Mouse (Mus musculus) olfactory bulb, adult 2 months (tissue): ENCODE data around the gene Mrln. TPM values are rescaled to one million over a fixed set of nuclear protein-coding genes. Genes with fewer than 3 reads are reported as not detected.

Experiments used
- H3K27ac ChIP-seq: fragments of 200-500 bp; 2 replicates; pipeline ENCODE4 v1.5.1; 2012; ENCODE audit warnings: low read depth, low read length; ENCODE audit not compliant: insufficient read depth
- H3K4me1 ChIP-seq: fragments of 200-500 bp; 2 replicates; pipeline ENCODE4 v1.6.1; 2012; ENCODE audit warnings: low read length; ENCODE audit not compliant: control insufficient read depth, insufficient read depth
- H3K4me3 ChIP-seq: fragments of 200-500 bp; 2 replicates; pipeline ENCODE4 v1.5.1; 2012; ENCODE audit warnings: mild to moderate bottlenecking, low read depth, low read length, moderate library complexity; ENCODE audit not compliant: insufficient read depth
- CTCF ChIP-seq: fragments of 200-500 bp; IDR thresholded peaks from 2 replicates; pipeline ENCODE4 v1.5.1; 2012; ENCODE audit warnings: low read depth, mild to moderate bottlenecking, low read length, moderate library complexity; ENCODE audit not compliant: insufficient read depth
- POLR2A ChIP-seq: fragments of 200-500 bp; IDR thresholded peaks from 2 replicates; pipeline ENCODE4 v1.6.1; 2012; ENCODE audit warnings: mild to moderate bottlenecking, low read depth, low read length, moderate library complexity; ENCODE audit not compliant: insufficient read depth
- WGBS: fragments of 180-500 bp; shearing (Covaris S2); methylation state at CpG from one replicate; pipeline ENCODE4 v1.1.7; 2018; 5-methylcytosine and 5-hydroxymethylcytosine counted together
- polyA plus RNA-seq: library from polyadenylated mRNA; stranded (reverse); fragments of >200 nt; gene quantifications from 2 replicates; pipeline ENCODE4 v1.2.4, GENCODE M21; 2012; ENCODE audit warnings: low replicate concordance; ENCODE audit not compliant: missing spikeins, insufficient read depth, insufficient read length

The Mrln gene
- polyA plus RNA-seq, 1 experiment, result not detected

DNA sequence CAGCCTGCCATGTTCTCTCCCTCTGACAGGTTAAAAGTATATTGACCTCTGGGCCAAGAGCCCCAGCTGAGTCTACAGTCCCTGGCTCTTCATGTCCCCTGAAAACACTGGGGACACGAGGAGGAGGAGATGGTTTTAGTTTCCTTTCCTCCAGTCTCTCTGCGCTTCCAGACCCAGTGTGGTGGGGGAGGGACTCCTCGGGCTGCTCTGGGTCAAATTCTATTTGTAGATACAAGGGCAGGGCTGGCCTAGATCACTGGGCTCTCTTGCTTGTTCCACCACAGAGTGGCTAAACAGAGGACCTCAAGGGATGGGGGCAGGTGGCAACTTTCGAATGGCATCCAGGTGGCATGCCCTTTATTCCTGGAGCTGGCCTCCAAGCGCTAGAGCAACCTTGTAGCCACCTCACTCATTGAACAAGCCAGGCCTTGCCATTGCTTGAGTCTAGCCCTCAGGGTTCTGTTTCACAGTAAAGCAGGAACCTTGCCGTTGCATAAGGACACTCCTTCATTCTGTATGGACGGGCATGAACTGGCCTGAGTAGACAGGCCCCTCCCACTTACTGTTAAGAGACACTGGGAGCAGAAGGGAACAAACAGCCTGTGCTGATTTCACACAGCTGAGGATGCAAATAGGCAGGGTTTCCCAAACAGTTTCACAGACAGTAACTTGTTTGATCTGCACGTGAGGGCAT, 38.4 kb downstream of the Mrln start:
- WGBS, result 77% methylated on average over 8 of the region's 8 CpGs
- H3K27ac ChIP-seq, result no peak overlapping the region
- H3K4me1 ChIP-seq, result peaks cover 14% of the 10 kb centered on the region; the same call in 1 of the 2 replicates
- TF ChIP-seq CTCF, result no peak
- no peak for TF ChIP-seq POLR2A
- H3K4me3 ChIP-seq, result no peak overlapping the region

DNA sequence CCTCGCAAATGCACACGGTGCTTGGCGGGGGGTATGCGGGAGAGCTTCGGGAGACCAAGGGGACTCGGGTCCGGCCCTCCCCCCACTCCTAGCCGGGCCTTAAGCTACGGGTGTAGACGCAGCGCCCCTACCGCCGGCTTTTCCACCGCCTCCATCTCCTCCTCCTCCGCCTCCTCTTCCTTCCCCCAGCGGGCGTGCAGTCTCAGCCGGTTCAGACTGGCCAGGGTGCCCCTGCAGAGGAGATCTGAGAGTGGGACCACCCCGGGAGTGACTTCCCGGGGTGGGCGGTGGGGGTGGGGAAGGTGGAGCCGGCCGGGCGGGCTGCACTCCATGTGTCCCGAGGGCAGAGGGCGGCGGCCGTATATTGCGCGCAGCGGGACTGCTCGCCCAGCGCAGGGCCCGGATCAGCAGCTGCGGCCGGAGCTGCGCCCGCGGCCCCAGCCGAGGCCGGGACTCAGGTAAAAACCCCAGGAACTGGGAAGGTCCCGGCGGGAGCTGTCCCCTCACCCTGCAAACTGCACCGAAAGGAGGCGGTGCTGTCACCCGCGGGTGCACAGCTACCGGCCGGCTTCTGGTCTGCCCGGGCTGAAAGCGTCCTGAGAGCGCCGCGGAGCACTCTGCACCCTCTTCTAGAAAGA, 40.6 kb downstream of the Mrln start, which contains the start of gene Slc16a9:
Gene Slc16a9 (plus strand): TSS at position 180 of the 638 bp plus-strand sequence.
- TF ChIP-seq CTCF (no peak), POLR2A (no peak)
- 1% methylated on average over 54 of the region's 54 CpGs for WGBS
- Histone ChIP-seq H3K4me1 (peaks cover 14% of the 10 kb centered on the region; the same call in 1 of the 2 replicates), H3K27ac (no peak within 1 kb of the TSS), H3K4me3 (peak within 1 kb of the TSS; percentile 49)

DNA sequence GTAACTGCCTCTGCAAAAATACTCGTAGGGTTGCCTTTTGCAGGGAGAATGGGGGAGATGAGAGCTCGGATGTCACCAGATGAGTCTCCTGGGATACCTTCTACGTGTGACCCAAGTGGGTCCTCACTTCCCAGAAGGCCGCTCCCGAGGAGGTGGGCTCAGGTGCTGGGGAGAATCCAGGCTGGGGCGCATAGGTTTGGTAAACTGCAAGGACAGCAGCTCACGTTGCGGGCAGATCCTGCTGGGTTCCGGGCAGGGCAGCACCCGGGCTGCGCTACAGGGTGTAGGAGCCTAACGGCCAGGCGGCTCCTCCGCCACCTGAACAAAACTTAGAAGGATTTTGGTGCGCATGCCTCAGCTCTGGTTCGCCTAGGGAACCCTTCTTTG, 41.1 kb downstream of the Mrln start:
- TF ChIP-seq CTCF (no peak), POLR2A (no peak)
- H3K4me1 ChIP-seq, result peaks cover 14% of the 10 kb centered on the region; the same call in 1 of the 2 replicates
- no peak overlapping the region for H3K27ac ChIP-seq
- 3% methylated on average over 16 of the region's 16 CpGs for WGBS
- H3K4me3 ChIP-seq, result peak overlapping the region; percentile 49

DNA sequence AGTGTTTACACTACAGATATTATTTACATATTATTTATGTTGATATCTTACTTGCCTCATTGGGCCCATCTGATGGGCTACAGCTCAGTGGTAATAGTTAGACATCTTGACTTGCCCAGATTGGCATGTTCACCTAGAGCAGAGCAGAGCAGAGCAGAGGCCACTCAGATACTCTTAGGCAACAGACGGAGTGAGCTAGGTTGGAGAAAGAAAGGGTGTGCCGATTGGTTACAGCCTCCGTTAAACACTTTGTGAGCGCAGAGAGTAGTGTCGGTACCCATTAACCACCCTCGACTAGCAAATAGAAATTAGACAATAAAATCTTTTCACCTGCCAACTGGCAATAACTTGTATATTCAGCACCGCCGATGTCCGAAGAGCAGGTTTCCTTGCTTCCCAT, 41.6 kb downstream of the Mrln start:
- no peak overlapping the region for H3K4me3 ChIP-seq
- no peak for TF ChIP-seq POLR2A
- TF ChIP-seq CTCF, result no peak
- H3K4me1 ChIP-seq, result peaks cover 14% of the 10 kb centered on the region; the same call in 1 of the 2 replicates
- 44% methylated on average over 9 of the region's 9 CpGs for WGBS
- H3K27ac ChIP-seq, result no peak overlapping the region

DNA sequence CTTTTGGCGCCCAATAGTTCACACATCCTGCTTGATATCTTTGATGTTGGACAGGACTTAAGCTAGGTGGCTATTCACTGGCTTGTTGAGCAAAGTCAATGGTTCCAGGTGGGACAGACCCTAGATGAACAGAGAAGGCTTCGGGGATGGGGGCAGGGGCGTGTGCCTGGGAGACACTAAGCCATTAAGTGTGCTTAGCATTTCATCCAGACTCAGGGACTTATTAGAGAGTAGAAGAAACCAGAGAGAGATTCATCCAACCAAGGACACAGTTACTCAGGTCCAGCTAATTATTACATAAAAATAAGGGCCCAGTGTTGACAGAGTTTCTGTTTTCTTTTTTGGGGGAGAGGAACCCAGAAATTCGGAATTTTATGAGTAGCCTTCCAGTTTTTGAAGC, 45.9 kb downstream of the Mrln start:
- H3K4me3 ChIP-seq, result no peak overlapping the region
- H3K4me1 ChIP-seq, result peaks cover 4% of the 10 kb centered on the region; the same call in 1 of the 2 replicates
- H3K27ac ChIP-seq, result no peak overlapping the region
- 88% methylated on average over 4 of the region's 4 CpGs for WGBS
- TF ChIP-seq CTCF (no peak), POLR2A (no peak)

DNA sequence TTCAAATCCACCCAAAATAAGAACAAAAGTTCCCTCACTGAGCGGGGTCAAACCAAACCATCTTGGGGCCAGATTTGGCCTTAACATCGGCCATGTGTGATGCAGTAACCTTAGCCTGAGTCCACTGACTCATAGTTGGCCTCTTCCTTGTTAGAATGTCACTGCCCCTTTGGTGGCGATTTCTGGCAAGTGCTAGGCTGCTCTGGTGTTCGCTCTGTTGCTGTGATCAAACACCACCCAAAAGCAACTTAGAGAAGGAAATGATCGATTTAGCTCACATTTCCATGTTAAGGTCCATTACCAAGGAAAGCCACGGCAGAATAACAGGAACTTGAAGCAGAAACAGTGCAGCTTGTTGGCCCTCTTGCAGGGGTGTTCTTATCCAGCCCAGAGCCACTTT, 46.3 kb downstream of the Mrln start:
- TF ChIP-seq POLR2A (no peak), CTCF (no peak)
- WGBS, result 89% methylated on average over 6 of the region's 6 CpGs
- H3K27ac ChIP-seq, result no peak overlapping the region
- peaks cover under 1% of the 10 kb centered on the region; the same call in 1 of the 2 replicates for H3K4me1 ChIP-seq
- no peak overlapping the region for H3K4me3 ChIP-seq

DNA sequence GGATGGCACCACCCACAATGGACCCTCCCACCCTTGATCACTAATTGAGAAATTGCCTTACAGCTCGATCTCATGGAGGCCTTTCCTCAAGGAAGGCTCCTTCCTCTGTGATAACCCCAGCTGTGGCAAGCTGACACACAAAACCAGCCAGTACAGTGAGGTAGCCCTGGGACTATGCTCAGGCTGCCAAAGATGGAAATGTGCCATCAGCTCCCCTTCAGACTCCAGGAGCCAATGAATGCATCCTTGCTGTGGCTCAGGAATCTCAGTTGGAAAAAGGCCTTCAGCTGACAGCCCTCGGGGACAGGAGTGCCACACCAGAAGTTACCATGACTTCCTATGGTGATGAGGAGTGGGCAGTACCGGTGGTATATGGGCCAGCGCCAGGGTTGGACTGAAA, 50.2 kb downstream of the Mrln start:
- TF ChIP-seq CTCF (no peak), POLR2A (no peak)
- 58% methylated on average over 4 of the region's 4 CpGs for WGBS
- Histone ChIP-seq H3K4me3 (no peak overlapping the region), H3K4me1 (no peaks in the 10 kb centered on the region), H3K27ac (no peak overlapping the region)

DNA sequence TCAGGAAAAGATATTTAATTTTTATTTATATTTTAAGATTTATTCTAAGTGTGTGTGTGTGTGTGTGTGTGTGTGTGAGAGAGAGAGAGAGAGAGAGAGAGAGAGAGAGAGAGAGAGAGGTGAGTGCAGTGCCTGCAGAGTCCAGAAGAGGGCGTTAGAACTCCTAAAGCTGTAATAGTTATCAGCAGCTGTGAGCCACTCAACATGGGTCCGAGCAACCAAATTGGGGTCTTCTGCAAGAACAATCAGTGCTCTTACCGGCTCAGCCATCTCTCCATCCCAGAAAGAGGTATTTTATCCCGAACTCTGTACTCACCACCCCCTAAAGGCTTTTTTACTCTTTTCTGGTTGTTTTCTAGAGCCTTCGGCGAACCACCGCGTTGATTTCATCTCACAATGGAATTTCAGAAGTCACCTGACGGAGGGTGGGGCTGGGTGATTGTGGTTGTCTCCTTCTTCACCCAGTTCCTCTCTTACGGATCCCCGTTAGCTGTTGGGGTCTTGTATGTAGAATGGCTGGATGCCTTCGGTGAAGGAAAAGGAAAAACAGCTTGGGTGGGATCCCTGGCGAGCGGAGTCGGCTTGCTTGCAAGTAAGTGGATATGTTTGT, 51.2 kb downstream of the Mrln start:
- Histone ChIP-seq H3K4me1 (no peaks in the 10 kb centered on the region), H3K4me3 (no peak overlapping the region), H3K27ac (no peak overlapping the region)
- no peak for TF ChIP-seq POLR2A
- TF ChIP-seq CTCF, result no peak
- 90% methylated on average over 15 of the region's 15 CpGs for WGBS

DNA sequence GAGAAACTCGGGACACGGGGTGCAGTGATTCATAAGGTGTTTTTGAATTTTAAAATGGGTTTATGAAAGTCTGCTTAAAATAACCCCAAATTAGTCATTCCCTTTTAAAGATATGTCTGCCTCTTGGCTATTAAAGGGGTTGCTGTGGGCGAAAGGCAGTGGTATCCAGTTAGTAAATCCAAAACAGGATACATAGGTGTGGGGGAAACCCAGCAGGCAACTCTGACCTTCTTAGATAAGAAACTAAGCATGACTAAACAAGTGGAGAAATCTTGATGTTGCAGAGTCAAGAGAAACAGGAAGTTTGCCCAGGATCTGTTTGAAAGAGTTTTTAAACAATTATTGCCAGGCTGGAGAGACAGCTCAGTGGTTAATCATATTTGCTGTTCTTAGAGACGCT, 52.6 kb downstream of the Mrln start:
- Histone ChIP-seq H3K4me1 (no peaks in the 10 kb centered on the region), H3K4me3 (no peak overlapping the region), H3K27ac (no peak overlapping the region)
- WGBS, result 71% methylated on average over 4 of the region's 4 CpGs
- TF ChIP-seq CTCF (no peak), POLR2A (no peak)
